Mouse (Mus musculus): ENCODE data around the gene Fam110a.

DNA sequence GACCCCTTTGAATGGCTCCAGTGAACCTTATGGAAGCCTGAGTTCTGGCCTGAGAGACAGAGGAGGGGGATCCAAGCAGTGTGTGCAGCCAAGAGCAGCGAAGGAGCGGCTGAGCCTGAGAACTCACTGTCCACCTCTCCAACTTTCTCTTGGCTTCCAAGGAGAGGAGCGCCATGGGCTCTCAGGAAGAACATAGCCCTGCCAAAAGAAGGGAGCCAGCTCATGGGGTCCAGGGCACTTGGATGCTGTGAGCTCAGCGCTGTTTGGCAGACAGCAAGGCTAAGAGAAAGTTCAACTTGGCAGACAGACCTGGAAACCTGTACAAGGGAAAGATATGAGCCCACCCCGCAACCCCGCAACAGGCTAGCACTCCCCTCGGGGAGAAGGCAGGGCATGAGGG is 55.7 kb downstream of the Fam110a start:
- no peak for TF ChIP-seq CTCF (IDR thresholded peaks at IDR 0.05; ENCODE audit: extremely low read depth, insufficient read length, insufficient replicate concordance, low read depth, low read length)
- no peak for TF ChIP-seq POLR2A (IDR thresholded peaks at IDR 0.05; ENCODE audit: low read depth, low read length)
